Mouse (Mus musculus): ENCODE data around the gene Pbx1.

- TF ChIP-seq GATA1 (IDR thresholded peaks at IDR 0.05; ENCODE audit: low read length) (no peak), TAL1 (IDR thresholded peaks at IDR 0.05; ENCODE audit: low read length) (no peak)
Measured at GRCm38 (mm10) chr1:168258856-168259255, 173.2 kb downstream of the Pbx1 start.
